Mouse (Mus musculus) NIH3T3 (cell line): ENCODE data around the gene Mylpf.
"Not testable (repeated sequence)": the region's sequence is repeated elsewhere in the genome, so short reads cannot be mapped to it uniquely, and the experiment has no call there.

Experiments used
- DNase-seq: peaks from one replicate; pipeline ENCODE4 v3.0.0-alpha.2; 2012; ENCODE audit warnings: low read depth

The Mylpf gene

DNA sequence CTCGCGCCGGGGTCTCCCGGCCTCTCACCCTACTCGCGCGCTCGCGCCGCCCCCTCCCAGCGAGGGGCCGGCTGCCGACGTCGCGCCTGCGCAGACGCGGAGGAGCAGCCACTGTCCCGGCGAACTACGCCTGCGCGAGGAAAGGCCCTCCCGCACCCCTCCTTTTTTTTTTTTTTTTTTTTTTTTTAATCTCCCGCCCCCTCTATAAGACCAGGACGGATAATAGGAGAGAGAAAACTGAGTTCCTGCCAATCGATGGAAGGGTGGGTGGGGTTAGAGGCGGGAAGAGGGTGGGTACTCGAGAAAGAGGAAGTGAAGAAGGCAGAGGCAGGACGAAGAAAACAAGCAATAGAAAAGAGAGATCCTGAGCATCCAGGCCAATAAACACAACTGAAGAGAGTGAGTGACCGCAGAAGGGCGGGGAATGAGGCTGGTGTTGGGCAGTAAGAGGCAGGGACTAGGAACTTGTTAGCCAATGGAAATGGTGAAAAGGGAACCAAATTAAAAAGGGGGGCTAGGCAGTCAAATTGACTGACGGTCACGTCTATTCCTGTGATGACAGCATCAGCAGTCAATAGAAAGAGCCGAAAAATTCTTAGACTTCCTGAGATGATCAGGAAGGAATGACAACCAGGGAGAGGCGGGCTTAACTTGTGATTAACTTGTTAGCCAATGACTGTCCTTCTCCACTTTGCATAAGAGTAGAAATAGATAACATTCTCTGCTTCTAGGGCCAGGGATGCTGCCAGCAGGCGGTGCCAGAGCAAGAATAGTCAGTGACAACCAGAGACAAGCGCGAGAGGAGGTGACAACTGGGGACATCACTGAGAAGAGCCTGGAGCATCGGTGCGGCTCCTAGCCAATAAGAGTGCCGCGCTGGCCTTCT is at the start of gene Mylpf:
Gene Mylpf (plus strand): TSS at position 338 of the 886 bp plus-strand sequence.
- DNase-seq: peak; percentile 95

DNA sequence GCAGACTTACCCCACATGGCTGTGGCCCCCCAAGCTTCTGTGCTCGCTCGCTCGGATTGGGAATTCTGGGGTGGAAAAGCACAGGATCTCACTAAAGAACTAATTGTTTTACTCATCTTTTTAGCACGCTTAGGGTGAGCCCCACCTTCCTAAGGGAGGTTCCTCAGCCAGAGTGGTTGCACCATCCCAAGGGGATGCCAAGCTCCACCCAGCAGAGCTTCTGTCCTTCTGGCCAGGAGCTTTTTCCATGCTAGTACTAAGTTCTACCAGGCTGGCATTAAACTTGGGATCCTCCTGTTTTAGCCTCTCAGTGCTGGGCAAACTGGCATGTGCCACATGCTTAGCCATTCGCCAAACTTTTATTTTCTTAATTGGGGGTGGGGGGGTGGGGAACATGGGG is 46.1 kb upstream of the Mylpf start:
- DNase-seq: peak; percentile 50

DNA sequence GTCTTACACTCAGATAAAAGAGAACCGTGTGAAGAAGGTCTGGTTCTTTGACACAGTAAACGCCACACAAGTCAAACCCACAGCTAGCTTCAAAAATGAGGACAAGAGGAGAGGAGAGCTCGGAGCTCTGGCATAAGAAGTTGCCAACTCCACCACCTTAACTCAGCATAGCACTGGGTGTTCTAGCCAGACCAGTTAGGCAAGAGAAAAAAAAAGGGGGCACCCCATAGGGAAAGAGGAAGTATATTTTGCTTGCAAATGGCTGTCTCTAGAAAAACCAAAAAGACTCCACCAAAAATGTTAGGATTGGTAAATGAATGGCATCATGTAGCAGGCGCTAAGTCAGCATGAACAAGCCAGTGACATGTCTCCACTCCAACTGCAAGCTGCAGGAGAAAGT is 44.7 kb upstream of the Mylpf start:
- no peak for DNase-seq

DNA sequence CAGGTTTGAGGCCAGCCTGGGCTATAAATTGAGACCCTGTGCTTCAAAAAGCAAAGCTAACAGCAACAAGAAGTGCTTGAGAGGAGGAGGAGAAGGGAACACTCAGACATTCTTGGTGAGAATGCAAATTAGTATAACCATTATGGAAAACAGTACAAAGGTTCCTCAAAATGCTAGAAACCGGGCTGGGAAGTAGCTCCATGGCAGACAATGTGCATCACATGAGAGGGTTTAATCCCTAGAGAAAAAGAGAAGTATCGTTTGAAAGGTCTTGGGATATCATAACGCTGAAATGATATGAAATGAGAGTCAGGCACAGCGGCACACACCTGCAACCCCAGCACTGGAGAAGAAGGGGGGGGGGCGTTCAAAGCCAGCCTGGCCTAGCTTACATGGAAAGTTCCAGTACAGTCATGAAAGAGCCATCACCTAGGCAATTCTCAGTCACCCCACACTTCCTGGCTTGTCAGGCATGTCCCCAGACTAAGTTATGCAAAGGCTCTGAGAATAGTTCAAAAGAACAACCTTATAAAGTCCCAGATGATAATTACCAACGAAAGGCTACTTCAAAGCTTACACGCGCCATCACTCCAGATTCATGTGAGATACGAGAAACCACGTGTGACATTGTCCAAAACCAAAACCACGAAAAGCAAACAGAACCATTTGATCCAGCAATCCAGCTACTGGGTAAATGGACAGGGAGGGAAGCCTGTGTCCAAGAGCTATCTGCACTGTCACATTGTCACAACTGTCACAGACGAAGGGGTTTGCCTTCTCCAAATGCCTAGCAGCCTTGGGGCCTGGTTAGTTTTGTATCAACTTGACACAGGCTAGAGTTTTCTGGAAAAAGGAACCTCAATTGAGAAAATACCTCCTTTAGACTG is 42.8 kb upstream of the Mylpf start:
- no peak for DNase-seq

DNA sequence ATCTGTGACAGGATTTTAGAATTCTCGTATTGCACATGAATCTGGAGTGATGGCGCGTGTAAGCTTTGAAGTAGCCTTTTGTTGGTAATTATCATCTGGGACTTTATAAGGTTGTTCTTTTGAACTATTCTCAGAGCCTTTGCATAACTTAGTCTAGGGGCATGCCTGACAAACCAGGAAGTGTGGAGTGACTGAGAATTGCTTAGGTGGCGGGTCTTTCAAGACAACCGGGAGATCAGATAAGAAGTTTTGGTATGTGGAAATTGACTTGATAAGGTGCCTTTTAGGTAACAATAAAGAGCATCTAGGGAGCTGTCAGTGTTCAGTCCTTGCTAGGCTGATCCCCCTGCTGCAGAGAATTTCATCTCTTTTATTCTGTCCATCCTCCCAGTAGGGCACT is 42.2 kb upstream of the Mylpf start:
- DNase-seq: no peak

DNA sequence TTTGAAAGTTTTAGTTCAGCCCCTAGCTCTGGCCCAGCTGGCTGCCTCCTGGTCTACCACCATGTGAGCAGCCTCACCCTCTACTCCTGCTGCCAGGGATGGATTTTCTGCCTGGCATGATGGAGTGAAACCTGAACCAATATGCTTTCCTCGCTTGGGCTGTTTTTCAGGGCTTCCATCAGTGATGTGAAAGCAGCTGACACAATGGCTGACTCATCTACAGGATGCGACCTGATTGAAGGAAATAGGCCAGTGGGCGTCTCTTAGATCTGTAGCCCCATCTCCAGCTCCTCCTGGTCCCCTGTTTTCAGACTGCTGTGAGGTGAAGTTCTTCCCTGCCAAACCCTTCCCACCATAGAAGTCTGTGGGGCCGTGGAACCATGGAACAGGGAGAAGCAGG is 31.8 kb upstream of the Mylpf start:
- peak; percentile 45 for DNase-seq

DNA sequence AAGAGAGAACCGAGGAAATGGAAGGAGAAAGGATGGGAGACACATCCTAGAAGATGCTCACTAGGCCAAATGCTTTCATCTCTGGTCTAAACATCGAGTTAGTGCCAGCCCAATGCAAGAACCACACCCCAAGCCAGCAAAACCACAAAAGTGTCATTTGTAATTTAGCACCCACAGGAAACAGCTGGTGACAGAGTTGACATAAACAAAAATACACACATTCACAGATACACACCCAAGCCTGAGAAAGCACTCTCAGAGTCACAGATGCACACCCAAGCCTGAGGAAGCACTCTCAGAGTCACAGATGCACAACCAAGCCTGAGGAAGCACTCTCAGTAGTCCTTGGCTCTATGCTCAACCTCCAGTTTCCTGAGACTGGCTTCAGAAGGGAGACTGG is 27.9 kb upstream of the Mylpf start:
- no peak for DNase-seq

DNA sequence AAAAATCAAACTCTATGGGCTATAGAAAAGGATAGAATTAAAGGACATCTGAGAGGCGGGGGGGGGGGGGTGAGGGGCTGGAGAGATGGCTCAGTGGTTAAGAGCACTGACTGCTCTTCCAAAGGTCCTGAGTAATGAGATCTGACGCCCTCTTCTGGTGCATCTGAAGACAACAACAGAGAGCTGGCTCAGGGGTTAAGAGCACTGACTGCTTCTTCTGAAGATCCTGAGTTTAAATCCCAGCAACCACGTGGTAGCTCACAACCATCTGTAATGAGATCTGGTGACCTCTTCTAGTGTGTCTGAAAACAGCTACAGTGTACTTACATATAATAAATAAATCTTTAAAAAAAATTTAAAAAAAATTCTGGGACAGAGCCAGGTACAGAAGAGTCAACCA is 27.0 kb upstream of the Mylpf start:
- DNase-seq: not testable (repeated sequence)

DNA sequence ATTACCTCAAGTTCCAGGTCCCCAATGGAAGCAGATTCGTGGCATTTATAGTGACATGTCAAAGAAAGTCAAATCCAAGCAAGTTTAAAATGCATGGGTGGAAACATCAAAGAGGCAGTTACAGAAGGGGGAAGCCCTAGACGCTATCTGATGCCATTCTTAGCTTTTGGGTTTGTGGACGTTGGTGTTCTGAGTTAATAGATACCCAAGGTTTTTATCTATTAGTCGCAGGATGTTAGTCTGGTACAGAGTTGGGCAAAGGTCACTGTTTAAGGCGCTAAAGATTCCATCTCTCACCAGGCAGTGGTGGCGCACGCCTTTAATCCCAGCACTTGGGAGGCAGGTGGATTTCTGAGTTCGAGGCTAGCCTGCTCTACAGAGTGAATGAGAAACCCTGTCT is 25.3 kb upstream of the Mylpf start:
- DNase-seq: no peak

DNA sequence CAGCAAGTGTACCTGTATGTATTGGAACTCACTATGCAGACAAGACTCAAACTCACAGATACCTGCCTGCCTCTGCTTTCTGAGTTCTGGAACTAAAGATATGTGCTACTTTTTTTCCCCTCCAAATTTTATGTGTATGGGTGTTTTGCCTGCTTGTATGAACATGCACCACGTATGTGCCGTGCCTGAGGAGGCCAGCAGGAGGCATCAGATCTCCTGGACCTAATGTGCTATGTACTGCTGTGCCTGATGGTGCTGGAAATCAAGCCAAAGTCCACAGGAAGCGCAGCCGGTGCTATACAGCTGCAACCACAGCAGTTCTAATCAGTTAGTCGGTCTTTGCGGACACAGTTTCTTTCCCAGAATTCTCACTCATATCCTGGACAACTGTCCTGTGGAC is 24.9 kb upstream of the Mylpf start:
- DNase-seq: peak; percentile 22

DNA sequence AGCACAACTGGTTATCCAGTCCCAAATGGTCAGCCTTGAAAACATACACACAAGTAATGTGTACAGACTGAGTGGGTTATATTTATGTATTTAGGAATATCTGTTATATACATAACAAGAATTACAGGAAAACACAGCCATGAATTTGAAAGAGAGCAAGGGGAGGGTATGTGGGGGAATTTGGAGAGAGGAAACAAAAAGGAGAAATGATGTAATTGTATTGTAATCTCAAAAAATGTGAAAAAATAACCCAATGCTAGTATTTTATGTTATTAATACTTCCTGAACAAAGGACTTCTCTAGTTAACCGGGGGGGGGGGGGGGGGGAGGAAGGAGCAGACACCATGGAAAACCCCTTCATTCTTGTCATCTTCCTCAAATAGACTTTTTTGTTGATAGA is 24.0 kb upstream of the Mylpf start:
- no peak for DNase-seq

DNA sequence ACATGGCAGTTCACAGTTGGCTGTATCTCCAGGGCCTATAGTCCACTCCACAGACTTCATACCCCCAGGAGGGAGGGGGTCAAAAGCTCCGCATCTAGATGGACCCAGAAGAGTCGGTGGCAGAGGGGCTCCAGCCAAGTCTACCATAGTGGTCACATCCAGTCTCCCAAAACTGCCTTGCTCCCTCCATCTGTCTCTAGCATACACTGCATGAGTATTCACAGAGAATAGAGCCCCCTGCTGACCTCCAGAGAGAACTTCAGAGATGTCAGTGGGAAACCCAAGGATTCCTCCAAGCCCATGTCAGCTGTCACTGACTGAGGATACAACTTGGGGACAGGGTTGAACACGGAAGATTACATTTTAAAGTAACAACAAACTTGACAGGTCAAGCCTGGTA is 23.1 kb upstream of the Mylpf start:
- DNase-seq: peak; percentile 70

DNA sequence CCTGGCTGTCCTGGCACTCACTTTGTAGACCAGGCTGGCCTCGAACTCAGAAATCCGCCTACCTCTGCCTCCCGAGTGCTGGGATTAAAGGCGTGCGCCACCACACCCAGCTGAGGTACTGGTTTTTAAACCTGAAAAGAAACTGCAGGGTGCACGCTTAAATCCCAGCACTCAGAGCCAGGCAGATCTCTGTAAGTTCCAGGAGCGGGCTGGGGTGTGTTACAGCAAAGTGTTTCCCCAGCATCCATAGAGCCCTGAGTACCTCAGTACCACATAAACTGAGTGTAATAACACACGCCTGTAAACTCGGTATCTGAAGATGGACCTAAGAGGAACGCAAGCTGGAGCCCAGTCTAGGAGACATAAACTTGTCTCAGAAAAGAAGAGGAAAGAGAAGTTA is 21.3 kb upstream of the Mylpf start:
- DNase-seq: no peak

DNA sequence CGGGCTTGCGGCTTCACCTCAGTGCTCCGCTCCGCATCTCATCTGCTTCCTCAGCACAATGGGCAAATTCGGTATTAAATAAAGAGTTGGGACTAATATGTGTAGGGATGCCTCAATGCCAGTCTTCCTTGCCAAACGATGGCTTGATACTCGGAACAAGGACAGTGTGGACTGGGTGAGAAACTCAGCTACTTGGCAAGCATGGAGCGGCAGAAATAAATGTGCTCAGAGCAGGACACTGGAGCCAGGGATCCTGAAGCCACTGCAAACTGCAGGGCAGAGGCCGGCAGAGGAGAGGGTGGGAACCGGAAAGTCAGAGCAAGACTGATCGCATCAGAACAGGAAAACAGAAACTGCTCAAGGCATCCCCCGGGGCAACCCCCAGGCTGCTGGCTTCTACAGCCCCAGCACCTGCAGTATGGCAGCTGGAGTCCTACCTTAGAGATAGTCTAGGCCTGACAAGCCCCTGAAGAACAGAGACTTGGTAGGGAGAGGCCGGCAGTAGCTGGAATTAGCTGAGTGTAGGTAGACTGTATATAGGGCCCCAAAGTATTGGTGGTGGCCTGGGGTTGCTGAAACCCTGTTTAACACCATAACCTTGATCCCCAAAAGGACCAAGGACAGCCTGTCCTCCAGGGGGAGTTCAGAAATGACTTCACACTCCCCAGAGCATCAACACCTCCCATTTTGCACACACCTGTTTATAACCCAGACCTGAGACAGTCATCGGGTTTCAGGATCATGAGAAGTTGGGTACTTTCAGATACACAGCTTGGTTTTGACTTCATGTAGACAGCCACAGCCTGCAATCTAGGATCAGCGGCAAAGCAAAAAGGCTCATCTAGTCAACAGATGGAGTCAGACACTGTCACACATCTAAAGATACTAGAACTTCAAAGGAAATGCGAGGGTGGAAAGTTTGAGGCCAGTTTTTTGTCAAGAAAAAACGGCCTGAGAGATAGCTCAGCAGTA is 20.1 kb upstream of the Mylpf start:
- DNase-seq: no peak

DNA sequence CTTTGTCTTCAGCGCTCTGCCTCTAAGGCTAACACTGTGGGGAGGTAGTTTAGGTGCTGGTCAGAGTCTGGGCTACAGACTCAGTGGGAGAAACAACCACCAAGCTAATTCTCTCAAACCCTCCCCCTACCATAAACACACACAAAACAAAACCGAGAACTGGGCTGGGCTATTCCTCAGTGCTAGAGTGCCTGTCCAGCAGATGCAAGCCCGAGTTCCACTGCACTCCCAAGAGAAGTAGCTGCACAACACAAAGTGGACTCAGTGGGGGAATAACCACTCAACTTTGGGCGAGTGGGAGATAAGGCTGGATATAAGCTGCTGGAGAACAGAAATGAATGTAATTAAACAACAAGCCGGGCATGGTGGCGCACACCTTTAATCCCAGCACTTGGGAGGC is 18.0 kb upstream of the Mylpf start:
- DNase-seq: no peak

DNA sequence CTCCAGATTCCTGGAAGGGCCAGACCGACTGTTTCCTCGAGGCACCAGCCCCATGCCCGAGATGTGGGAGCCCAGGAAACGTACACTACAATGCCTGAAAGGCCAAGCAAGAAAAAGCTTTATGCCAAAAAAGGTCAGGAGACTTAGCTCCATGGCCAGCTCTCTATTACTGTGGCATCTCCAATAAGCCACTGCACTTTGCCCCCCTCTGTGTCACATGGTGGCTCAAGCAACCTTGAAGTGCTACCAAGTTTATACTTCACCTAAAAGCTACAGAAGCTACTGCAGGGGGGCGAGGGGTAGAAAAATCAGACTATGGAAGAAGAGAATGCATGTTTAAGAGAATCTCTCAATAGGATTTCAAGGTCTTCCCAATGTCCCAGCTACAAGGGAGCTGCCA is 15.7 kb upstream of the Mylpf start:
- no peak for DNase-seq

DNA sequence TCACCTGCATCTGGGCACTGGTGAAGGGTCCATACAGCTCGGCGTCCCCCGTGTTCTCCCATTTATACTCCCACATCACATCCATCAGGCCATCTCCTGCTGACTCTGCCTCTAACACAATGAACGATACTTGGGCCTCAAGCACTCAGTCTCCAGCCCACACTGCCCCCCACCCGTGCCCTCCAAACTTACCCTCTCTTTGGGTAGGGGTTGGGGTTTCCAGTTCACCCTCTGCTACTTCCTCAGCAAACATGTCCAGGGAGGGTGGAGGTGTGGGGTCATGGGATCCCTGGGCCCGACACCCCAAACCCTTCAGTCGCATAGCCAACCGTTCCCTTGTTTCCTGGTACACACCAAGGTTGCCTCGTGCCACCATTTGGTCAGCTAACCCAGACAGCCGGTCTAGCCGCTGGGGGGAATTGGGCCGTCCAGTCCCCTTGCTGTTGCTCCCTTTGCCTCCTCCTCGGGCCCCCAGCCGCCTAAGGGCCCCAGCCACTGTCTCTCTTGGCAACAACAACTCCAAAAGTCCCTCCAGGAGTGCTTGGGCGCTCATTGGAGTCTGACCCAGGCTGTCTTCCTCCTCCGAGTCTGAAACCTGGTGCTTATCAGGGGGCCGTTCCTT is 14.6 kb upstream of the Mylpf start:
- DNase-seq: no peak

DNA sequence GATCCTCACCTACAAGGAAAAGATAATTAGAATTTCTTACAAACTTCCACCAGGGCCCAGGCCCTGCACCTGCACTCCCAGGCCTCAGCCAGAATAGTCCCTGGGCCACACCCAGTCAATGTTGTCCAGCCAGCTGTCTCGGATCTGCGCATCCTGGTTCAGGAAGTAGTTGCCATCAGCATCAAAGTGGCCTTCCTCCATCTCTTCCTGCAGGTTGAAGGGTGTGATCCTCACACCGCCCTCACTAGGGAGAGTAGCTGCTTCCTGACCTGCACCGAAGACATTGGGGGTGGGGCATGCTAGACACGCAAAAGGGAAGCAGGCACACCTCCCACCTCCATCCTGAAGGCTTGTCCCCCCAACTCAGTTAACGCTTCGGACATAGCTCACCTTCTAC is 14.1 kb upstream of the Mylpf start:
- no peak for DNase-seq

DNA sequence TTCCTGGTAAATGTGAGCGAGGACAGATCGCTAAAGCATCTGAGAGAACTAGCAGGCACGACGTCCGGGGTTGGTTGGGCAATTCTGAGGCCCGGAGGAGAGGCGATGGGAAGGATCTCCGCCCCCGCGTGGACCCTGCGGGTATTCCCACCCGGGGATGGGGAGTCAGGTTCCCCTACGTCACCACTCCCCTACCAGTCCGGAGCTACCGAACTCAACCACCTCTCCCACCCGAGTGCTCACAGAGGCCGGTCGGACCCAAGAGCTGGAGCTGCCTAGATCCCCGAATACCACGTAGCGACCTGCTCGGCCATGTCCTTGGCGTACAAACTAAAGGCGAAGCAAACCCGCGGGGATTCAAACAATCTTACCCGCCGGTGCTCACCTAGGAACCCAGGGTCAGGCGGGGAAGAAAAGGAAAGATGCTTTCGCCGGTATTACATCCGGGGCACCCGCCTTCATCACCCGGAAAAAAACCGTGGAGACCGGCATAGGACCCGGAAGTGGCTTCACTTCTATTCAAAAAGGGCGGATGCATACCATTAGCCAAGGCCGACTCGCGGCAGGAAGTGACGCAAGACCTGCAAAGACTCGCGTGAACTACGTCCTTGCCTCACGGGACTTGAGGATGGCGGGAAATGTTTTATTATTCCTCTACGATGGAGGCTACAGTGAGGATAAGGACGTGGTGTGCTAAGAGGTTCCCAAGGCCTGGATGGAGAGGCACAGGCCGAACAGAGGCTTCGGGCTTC is 13.0 kb upstream of the Mylpf start, which contains the start of gene Cd2bp2:
Gene Cd2bp2 (minus strand): TSS at position 507 of the 752 bp plus-strand sequence.
- DNase-seq: peak; percentile 95

DNA sequence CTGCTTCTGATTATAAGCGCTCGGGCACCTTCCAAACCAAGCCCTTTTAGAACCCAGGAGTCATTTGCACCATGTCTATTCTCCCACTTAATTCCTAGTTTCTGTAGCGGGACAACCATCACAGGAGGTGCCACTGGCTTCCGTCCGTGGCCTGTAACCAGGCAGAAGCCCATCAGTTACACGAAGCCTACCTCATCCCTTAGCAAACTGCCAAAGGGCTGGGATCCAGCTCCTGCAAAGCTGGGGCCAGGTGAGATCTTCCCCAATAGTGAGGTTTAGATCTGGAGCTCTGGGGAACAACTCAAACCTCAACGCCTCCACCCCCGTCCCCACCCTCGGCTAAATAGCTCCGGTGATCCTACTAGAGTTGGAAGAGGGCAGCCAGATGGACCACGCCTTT is 12.2 kb upstream of the Mylpf start:
- no peak for DNase-seq

DNA sequence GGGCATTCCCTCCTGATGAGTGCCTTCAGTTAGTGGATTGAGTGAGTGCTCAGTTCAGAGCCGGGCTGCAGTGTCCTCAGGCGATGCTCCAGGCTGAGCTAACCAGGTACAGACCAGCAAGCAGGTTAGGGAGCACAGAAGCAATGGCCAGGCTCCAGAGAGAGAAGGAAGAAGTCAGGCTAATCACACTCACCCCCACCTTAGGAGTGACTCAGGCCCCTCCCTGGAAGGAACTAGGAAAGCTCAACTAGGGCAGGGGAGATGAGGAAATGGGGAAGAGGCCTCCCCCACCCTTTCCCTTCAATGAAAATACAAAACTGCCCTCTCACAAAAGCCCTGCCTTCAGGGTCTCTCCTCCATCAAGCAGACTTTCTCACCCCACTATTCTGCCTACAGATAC is 2.1 kb upstream of the Mylpf start:
- DNase-seq: peak; percentile 11
